Mouse (Mus musculus) testis, adult 2 months (tissue): Measurements from ENCODE around the gene Keap1.

ENCODE experiments used
- CTCF ChIP-seq: fragments of 200-500 bp; IDR thresholded peaks from 2 replicates; pipeline ENCODE4 v1.5.1; 2012; ENCODE audit warnings: low read depth, mild to moderate bottlenecking, inconsistent platforms, low read length, moderate library complexity; ENCODE audit not compliant: control insufficient read depth, insufficient read depth, insufficient replicate concordance
- POLR2A ChIP-seq: fragments of 200-500 bp; IDR thresholded peaks from 2 replicates; pipeline ENCODE4 v1.6.1; 2012; ENCODE audit warnings: low read depth, mild to moderate bottlenecking, inconsistent platforms, low read length, moderate library complexity; ENCODE audit not compliant: control insufficient read depth

DNA sequence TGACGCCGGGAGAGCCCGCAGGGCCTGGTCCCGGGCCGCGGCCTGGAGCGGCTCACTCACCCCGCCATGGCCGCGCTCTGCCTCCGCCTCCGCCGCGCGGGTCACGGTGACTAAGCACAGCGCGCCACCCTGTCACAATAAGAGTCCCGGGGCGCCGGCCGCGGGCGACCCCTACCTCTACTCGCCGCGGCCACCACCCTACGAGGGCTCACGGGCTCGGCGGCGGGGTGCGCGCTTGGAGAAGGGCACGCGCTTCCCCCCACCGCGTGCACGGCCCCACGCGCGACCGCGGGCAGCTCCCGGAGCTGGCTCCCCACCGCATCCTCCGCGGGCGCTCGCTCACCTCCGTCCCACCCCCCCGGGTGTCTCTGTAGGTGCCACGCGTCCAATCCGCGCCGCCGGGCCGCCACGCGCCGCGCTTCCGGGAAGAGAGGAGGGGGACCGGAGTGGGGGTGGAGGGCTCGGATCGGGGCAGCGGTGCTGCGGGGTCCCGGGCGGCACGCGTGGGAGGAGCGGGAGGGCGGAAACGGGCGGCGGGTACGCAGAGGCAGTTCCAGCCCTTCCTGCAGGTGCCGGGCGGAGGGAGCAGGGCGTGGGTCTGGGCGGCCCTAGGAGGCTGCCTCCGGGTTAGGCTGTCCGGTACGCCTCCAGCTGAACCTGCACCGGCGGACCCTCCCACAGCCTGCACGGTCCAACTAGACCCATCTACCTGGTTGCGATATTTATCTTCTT is at the start of gene Keap1:
- TF ChIP-seq CTCF (no peak), POLR2A (peak; percentile 57)
